Mouse (Mus musculus): Measurements from ENCODE around the gene Plbd2. TPM values are rescaled to one million over a fixed set of nuclear protein-coding genes. Genes with fewer than 3 reads are reported as not detected.

Plbd2 gene
- polyA plus RNA-seq, 1 experiment from 2014 or later, result 50.6 TPM

DNA sequence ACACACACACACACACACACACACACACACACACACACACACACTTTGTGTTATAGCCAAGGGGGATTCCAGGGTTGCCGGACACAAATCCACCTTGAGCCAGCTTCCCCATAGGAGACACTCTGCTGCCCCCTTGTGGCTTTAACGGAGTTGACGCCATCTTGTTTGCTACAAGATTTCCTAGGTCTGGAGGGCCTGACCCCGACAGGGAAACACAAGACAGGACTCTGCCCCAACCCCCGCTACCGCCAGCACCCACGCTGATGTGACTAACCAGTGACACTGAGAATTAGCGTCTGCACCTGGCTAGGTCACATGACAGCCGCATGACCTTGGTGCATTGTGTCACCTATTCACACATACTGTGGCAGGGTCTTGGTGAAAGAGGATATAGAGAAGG lies 45.8 kb downstream of the Plbd2 start:
- Histone ChIP-seq H3K9me3 (replicated peaks) (no peaks in the 10 kb centered on the region), H3K4me3 (no peak overlapping the region), H3K9ac (no peak overlapping the region), H3K4me1 (replicated peaks) (peaks cover 6% of the 10 kb centered on the region; the same call in 1 of the 2 replicates), H3K36me3 (no peaks in the 10 kb centered on the region), H3K4me2 (no peak overlapping the region), H3K27me3 (replicated peaks) (peaks cover 65% of the 10 kb centered on the region), H3K27ac (ENCODE audit: poor library complexity, severe bottlenecking) (no peak overlapping the region)
- ATAC-seq (ENCODE audit: insufficient number of reproducible peaks, low FRiP score), result no peak
- whole genome bisulfite sequencing, result 4% methylated on average over 9 of the region's 9 CpGs

DNA sequence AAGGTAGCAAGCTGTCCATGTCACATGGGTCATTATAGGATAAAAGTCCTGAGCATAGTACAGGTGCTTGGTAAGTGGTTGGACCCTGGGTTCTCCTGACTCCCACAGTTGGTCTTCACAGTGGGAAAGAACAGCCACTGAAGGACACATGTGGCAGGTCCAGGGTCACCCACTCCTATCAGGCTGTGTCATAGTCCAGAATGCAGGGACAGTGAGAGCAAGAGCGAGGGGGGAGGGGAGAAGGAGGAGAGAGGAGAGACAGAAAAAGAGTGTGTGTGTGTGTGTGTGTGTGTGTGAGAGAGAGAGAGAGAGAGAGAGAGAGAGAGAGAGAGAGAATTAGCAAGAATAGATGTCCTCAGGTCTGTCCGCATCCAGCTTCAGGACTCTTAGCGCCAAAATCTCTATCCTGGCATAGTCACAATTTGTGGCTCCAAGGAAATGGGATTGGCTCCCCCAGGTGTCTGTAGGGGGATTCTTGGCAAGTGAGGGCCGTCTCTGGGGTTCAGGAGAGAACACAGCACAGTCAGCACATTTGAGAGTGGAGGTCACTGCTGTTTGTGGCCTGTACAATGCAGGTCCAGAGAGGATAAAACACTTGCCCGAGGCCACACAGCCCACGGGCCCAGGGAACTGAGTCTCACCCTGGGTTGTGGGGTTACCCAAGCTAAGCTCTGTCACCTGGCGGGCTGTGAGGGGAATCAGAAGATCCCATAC lies 46.4 kb downstream of the Plbd2 start:
- no peak for ATAC-seq (ENCODE audit: insufficient number of reproducible peaks, low FRiP score)
- H3K36me3 ChIP-seq, result no peaks in the 10 kb centered on the region
- no peaks in the 10 kb centered on the region for H3K9me3 ChIP-seq (replicated peaks)
- no peak overlapping the region for H3K27ac ChIP-seq (ENCODE audit: poor library complexity, severe bottlenecking)
- H3K4me2 ChIP-seq, result no peak overlapping the region
- no peak overlapping the region for H3K4me3 ChIP-seq
- peaks cover 59% of the 10 kb centered on the region for H3K27me3 ChIP-seq (replicated peaks)
- peaks cover 6% of the 10 kb centered on the region; the same call in 1 of the 2 replicates for H3K4me1 ChIP-seq (replicated peaks)
- no peak overlapping the region for H3K9ac ChIP-seq
- 46% methylated on average over 7 of the region's 7 CpGs for WGBS

DNA sequence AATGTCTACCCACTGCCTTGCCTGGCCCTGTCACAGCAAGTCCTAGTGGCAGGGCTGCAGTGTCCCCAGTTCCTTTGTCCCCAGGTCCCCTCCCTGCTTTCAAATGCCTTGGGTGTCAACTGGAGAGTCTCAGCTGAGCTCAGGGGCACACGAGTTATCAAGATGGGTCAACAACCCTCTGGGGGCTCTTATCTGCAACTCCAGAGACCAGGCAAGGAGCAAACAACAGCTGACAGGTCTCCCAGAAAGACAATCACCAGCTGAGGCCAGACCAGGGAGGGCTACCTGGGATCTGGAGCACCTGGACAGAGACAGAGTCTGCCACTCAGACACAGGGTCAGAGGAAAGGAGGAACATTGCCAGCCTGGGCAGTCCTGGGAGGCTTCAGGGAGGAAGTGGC lies 47.2 kb downstream of the Plbd2 start:
- H3K27me3 ChIP-seq (replicated peaks), result peaks cover 56% of the 10 kb centered on the region
- H3K4me3 ChIP-seq, result no peak overlapping the region
- ATAC-seq (ENCODE audit: insufficient number of reproducible peaks, low FRiP score), result no peak
- no peak overlapping the region for H3K27ac ChIP-seq (ENCODE audit: poor library complexity, severe bottlenecking)
- 0 out of 2 replicates have a peak, but pooled peaks cover 6% of the 10 kb centered on the region for H3K4me1 ChIP-seq (replicated peaks)
- no peak overlapping the region for H3K9ac ChIP-seq
- no peaks in the 10 kb centered on the region for H3K36me3 ChIP-seq
- H3K4me2 ChIP-seq, result no peak overlapping the region
- 13% methylated on average over 1 of the region's 1 CpGs for WGBS
- H3K9me3 ChIP-seq (replicated peaks), result no peaks in the 10 kb centered on the region

DNA sequence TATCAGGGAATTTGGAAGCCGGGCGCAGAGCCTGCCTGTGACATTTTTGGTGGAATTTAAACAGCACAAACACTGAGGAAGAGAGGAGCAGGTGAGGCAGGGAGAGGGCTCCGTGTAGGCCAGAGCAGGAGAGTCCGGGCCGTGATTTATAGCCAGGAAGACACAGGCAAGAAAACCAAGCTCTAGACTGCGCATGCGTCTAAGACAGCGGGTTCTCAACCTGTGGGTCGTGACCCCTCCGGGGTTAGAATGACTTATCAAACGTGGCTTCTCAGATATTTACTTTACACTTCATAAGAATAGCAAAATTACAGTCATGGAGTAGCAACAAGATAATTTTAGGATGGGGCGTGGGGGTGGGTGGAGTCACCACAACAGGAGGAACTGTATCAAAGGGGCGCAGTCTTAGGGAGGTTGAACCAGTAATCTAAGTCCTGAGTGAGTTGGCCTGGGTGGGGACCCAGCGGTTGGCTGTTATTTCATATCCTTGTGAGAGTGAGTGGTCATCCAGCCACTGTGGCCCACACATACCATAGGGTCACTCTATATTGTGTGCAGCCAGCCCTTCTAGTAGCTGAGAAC lies 48.6 kb downstream of the Plbd2 start:
- WGBS, result 65% methylated on average over 14 of the region's 14 CpGs
- no peak overlapping the region for H3K4me2 ChIP-seq
- peak; percentile 29; the same call in 1 of the 2 replicates for ATAC-seq (ENCODE audit: insufficient number of reproducible peaks, low FRiP score)

DNA sequence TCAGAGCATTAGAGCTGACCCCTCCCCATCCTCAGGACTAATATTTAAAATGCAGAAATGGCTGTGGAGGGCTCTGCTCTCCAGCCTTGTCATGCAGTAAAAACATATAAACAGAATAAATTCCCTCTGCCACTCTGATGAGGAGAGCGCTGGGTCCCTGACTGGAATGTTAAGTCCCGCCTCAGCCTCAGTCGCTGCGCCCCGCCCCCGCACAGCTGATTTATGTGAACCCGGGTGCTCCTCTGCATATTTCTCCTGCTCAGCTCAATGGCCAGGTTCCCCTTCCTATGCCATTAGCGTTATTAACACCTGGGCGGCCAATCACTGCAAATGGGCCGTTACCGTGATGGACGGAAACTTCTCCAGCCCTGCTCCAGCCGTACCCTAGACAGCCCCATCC lies 56.1 kb downstream of the Plbd2 start:
- 32% methylated on average over 13 of the region's 13 CpGs for whole genome bisulfite sequencing
- no peak overlapping the region for H3K4me3 ChIP-seq
- H3K36me3 ChIP-seq, result no peaks in the 10 kb centered on the region
- H3K27ac ChIP-seq (ENCODE audit: poor library complexity, severe bottlenecking), result no peak overlapping the region
- H3K9me3 ChIP-seq (replicated peaks), result no peaks in the 10 kb centered on the region
- no peak overlapping the region for H3K4me2 ChIP-seq
- ATAC-seq (ENCODE audit: insufficient number of reproducible peaks, low FRiP score), result no peak
- no peak overlapping the region for H3K9ac ChIP-seq
- peaks cover 62% of the 10 kb centered on the region for H3K27me3 ChIP-seq (replicated peaks)
- no peaks in the 10 kb centered on the region for H3K4me1 ChIP-seq (replicated peaks)

More for the DNA sequence above, 48.6 kb downstream of the Plbd2 start:
- no peaks in the 10 kb centered on the region for H3K36me3 ChIP-seq
- H3K9ac ChIP-seq, result no peak overlapping the region
- H3K4me1 ChIP-seq (replicated peaks), result 0 out of 2 replicates have a peak, but pooled peaks cover 6% of the 10 kb centered on the region
- no peak overlapping the region for H3K27ac ChIP-seq (ENCODE audit: poor library complexity, severe bottlenecking)
- H3K9me3 ChIP-seq (replicated peaks), result no peaks in the 10 kb centered on the region
- H3K4me3 ChIP-seq, result no peak overlapping the region
- peaks cover 47% of the 10 kb centered on the region for H3K27me3 ChIP-seq (replicated peaks)

DNA sequence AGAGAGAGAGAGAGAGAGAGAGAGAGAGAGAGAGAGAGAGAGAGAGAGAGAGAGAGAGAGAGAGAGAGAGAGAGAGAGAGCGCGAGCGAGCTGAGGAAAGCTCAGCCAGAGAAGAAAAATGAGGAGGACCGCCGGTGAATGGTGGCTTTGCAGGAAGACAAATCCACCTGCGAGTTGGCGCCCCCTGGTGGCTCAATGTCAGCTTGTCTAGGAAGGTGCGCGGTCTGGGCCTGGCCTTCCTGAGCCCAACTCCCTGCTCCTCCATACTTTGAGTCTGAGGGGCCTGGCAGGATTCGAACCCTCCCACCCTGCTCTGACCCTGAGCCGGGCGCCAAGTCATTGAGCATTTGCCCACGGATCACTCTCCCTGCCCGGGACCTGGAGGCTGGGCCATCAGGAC lies 62.7 kb downstream of the Plbd2 start:
- no peaks in the 10 kb centered on the region for H3K36me3 ChIP-seq
- H3K27me3 ChIP-seq (replicated peaks), result peaks cover 90% of the 10 kb centered on the region
- H3K4me3 ChIP-seq, result peak overlapping the region; percentile 39
- H3K27ac ChIP-seq (ENCODE audit: poor library complexity, severe bottlenecking), result no peak overlapping the region
- no peak overlapping the region for H3K9ac ChIP-seq
- no peaks in the 10 kb centered on the region for H3K9me3 ChIP-seq (replicated peaks)
- peaks cover 27% of the 10 kb centered on the region for H3K4me1 ChIP-seq (replicated peaks)
- no peak for ATAC-seq (ENCODE audit: insufficient number of reproducible peaks, low FRiP score)
- 6% methylated on average over 14 of the region's 14 CpGs for WGBS
- peak overlapping the region; percentile 67 for H3K4me2 ChIP-seq

DNA sequence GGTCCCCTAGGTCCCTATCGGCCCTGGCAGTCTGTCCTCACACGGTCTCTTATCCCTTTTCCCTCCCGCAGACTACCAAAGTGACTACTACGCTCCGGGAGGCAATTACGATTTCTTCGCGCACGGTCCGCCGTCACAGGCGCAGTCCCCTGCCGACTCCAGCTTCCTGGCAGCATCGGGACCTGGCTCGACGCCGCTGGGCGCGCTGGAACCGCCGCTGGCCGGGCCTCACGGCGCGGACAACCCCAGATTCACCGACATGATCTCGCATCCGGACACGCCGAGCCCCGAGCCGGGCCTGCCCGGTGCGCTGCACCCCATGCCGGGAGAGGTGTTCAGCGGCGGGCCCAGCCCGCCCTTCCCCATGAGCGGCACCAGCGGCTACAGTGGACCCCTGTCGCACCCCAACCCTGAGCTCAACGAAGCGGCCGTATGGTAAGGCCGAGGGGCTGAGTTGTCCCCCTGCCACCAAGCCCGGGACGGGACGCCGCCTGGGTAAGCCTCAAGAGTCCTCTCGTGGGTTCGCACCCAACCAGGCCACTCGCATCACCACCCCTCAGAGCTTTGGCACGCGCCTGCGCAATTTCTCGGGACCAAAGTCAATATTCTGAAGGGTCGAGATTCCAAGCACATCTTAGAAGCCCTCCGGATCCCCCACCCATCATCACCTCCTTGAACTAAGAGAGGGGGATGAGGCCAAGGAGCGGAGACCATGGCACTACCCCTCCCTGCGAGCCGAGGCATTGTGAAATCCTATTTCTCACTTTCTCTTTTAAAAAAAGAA lies 63.3 kb downstream of the Plbd2 start:
- ATAC-seq (ENCODE audit: insufficient number of reproducible peaks, low FRiP score), result no peak
- no peak overlapping the region for H3K27ac ChIP-seq (ENCODE audit: poor library complexity, severe bottlenecking)
- no peaks in the 10 kb centered on the region for H3K9me3 ChIP-seq (replicated peaks)
- H3K9ac ChIP-seq, result 0 out of 2 replicates have a peak overlapping the region, but pooled peaks have one; percentile 7
- under 1% methylated on average over 61 of the region's 61 CpGs for WGBS
- H3K36me3 ChIP-seq, result no peaks in the 10 kb centered on the region
- peak overlapping the region; percentile 39 for H3K4me3 ChIP-seq
- peaks cover 33% of the 10 kb centered on the region for H3K4me1 ChIP-seq (replicated peaks)
- H3K27me3 ChIP-seq (replicated peaks), result peaks cover 90% of the 10 kb centered on the region
- H3K4me2 ChIP-seq, result peak overlapping the region; percentile 67

DNA sequence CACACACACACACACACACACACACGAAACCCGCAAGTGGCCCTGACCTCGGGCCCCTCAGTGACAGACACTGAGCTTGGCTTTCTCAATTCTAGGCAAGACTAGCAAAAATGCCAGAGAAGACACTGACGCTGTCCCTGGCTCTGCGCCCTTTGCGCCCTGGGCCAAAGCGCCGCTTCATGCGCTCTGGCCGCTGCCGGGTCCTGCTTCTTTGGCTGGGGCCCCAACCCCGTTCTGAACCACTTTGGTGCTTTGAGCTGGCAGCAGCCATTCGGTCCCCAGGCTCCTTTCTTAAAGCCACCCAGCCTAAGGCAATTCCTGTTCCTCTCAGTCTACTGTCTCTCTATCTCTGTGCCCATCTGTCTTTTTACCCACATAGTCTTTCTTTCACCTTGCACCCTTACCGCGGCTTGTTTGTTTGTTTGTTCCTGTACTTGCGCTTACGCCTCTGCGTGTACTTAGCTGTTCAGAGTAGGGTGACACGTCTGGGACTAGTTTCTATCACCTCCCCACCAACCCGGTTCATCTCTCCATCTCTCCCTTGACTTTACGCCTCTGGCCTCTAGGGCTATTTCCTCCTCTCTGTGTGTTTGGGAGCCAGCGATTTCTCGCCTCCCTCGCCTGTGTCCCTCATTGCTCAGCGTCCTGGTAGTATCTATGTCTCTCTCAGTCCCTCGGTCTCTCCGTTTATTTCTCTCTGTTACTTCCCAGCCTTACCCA lies 64.3 kb downstream of the Plbd2 start:
- H3K4me1 ChIP-seq (replicated peaks), result peaks cover 34% of the 10 kb centered on the region
- no peak overlapping the region for H3K4me2 ChIP-seq
- H3K9ac ChIP-seq, result no peak overlapping the region
- H3K4me3 ChIP-seq, result peak overlapping the region; percentile 39
- 2% methylated on average over 27 of the region's 27 CpGs for WGBS
- no peak for ATAC-seq (ENCODE audit: insufficient number of reproducible peaks, low FRiP score)
- no peak overlapping the region for H3K27ac ChIP-seq (ENCODE audit: poor library complexity, severe bottlenecking)
- H3K36me3 ChIP-seq, result no peaks in the 10 kb centered on the region
- no peaks in the 10 kb centered on the region for H3K9me3 ChIP-seq (replicated peaks)
- peaks cover 90% of the 10 kb centered on the region for H3K27me3 ChIP-seq (replicated peaks)

DNA sequence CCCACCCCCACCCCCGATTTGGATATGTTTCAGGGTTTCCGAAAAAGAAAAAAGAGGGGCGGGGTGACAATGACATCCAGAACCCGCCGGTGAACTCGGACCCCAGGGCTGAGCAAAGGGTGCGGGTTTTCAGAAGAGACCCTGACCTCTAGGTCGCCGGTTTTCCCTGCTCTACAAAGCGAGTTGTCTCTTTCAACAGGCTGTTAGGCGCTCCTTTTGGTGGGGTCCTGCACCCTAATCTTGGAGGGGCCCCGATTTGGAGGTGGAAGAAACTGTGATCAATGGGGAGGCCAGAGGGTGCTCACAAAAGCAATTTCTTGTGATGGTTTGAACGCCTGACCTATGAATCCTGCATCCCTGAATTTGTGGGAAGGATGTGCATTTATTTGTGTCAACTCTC lies 65.0 kb downstream of the Plbd2 start:
- no peak overlapping the region for H3K9ac ChIP-seq
- 2% methylated on average over 13 of the region's 13 CpGs for WGBS
- ATAC-seq (ENCODE audit: insufficient number of reproducible peaks, low FRiP score), result no peak

DNA sequence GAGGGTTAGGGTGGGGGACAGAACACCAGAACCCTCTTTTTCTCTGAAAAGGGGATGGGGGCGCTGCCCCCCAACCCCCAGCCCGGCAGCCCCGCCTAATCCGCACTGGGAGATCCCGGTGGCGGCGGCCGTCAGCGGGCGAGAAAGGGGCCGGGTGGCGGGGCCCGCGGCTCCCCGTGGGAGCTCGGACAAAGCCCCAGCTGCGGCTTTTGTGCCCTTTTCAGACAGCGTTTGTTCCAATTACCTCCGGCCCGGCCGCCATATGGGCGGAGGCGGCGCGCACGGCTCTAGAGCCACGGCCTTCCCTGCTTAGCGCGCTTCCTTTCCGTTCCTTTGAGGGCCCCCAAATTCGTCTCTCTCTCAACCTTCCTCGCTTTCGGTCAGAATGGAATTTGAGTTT lies 65.4 kb downstream of the Plbd2 start:
- H3K4me1 ChIP-seq (replicated peaks), result peaks cover 34% of the 10 kb centered on the region
- H3K9me3 ChIP-seq (replicated peaks), result no peaks in the 10 kb centered on the region
- ATAC-seq (ENCODE audit: insufficient number of reproducible peaks, low FRiP score), result no peak
- peaks cover 92% of the 10 kb centered on the region for H3K27me3 ChIP-seq (replicated peaks)
- H3K27ac ChIP-seq (ENCODE audit: poor library complexity, severe bottlenecking), result no peak overlapping the region
- WGBS, result under 1% methylated on average over 33 of the region's 33 CpGs
- H3K9ac ChIP-seq, result no peak overlapping the region
- H3K4me2 ChIP-seq, result peak overlapping the region; percentile 42
- H3K36me3 ChIP-seq, result no peaks in the 10 kb centered on the region
- peak overlapping the region; percentile 27 for H3K4me3 ChIP-seq

More for the DNA sequence above, 65.0 kb downstream of the Plbd2 start:
- H3K4me1 ChIP-seq (replicated peaks), result peaks cover 34% of the 10 kb centered on the region
- H3K9me3 ChIP-seq (replicated peaks), result no peaks in the 10 kb centered on the region
- H3K27ac ChIP-seq (ENCODE audit: poor library complexity, severe bottlenecking), result no peak overlapping the region
- H3K4me3 ChIP-seq, result no peak overlapping the region
- H3K27me3 ChIP-seq (replicated peaks), result peaks cover 92% of the 10 kb centered on the region
- H3K4me2 ChIP-seq, result no peak overlapping the region
- no peaks in the 10 kb centered on the region for H3K36me3 ChIP-seq
